Mouse (Mus musculus): ENCODE data around the gene Plxnb2.

DNA sequence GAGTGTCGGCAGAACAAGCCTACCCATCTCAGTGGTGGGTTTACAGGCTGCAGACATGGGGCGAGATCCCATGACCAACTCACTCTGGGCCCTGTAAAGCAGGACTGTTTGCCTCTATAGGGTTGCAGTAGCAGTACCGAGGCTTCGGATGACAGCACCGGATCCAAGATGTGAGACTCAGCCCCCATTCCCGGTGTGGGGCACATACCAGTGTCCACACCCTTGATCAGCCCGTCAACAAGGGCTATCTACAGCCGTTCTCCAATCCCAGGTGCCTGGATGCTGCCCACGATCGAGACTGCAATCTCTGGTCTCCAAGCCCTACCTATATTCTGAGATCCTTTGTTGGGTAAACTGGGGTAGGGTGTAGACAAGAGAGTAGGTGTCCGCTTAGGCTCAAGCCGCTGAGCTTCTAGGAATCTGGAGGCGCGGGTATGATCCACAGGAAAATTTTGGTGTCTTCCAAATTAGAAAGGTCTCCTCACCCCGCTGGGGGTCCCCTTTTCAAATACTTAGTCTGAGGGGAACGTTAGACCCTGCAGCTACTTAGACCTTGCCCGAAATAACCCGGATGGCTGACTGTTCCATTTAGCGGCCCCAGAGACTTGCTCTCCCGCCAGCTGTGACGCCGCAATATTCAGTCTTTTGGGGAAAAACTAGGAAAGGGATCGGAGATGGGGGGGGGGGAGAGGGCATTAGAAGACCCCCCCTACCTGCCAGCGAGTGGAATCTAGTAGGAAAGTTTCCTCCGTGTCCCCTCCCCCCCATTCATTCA, 31.9 kb downstream of the Plxnb2 start:
- no peak for TF ChIP-seq POLR2A (IDR thresholded peaks at IDR 0.05; ENCODE audit: borderline replicate concordance, extremely low read depth, insufficient read depth, insufficient read length, poor library complexity, severe bottlenecking)
- no peak for TF ChIP-seq CTCF (IDR thresholded peaks at IDR 0.05; ENCODE audit: borderline replicate concordance, extremely low read depth, insufficient read depth, insufficient read length)

All from brain, embryonic 14.5 days (tissue).